Mouse (Mus musculus): ENCODE data around the gene Wdr63. TPM values are rescaled to one million over a fixed set of nuclear protein-coding genes. Genes with fewer than 3 reads are reported as not detected.

The Wdr63 gene
- polyA plus RNA-seq, 1 experiment from 2014 or later, result 3.5 TPM

- Histone ChIP-seq H3K27me3 (ENCODE audit: control insufficient read depth, insufficient read depth, low read depth, low read length) (no peaks in the 10 kb centered on the region), H3K36me3 (ENCODE audit: control insufficient read depth, insufficient read depth, low read length) (no peaks in the 10 kb centered on the region), H3K27ac (ENCODE audit: low read length) (no peak overlapping the region), H3K9me3 (ENCODE audit: control insufficient read depth, low read length) (no peaks in the 10 kb centered on the region), H3K9ac (ENCODE audit: low read length) (no peak overlapping the region), H3K4me3 (ENCODE audit: low read length) (no peak overlapping the region), H3K4me2 (ENCODE audit: low read depth, low read length) (no peak overlapping the region), H3K4me1 (replicated peaks; ENCODE audit: control insufficient read depth, insufficient read depth, low read length) (no peaks in the 10 kb centered on the region)
- 74% methylated on average over 9 of the region's 9 CpGs for WGBS
- ATAC-seq (ENCODE audit: low read depth), result no peak
These were observed 26.9 kb upstream of the Wdr63 start for GRCm38 (mm10) chr3:146134834-146135233.

DNA sequence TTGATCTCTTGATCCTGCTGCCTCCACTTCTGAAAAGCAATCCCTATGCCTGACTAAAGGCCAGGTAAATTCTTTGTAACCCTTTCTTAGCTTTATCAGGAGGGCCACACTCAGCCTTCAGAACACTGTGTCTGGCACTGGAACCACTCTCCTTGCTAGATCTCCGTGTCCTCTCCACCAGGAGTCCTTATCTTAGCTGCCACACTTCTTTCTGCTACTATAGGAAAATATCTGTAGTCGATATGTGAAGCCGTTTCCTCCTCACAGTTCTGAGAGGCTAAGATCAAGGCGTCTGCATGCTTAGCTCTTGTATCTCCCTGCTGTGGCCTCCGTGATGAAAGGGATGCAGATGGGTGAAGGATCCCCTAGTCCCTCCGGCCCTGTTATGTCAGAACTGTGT, 19.3 kb upstream of the Wdr63 start:
- H3K4me1 ChIP-seq (replicated peaks; ENCODE audit: control insufficient read depth, insufficient read depth, low read length), result no peaks in the 10 kb centered on the region
- no peak overlapping the region for H3K4me3 ChIP-seq (ENCODE audit: low read length)
- no peaks in the 10 kb centered on the region for H3K27me3 ChIP-seq (ENCODE audit: control insufficient read depth, insufficient read depth, low read depth, low read length)
- 40% methylated on average over 6 of the region's 6 CpGs for WGBS
- no peak for ATAC-seq (ENCODE audit: low read depth)
- no peak overlapping the region for H3K27ac ChIP-seq (ENCODE audit: low read length)
- H3K9me3 ChIP-seq (ENCODE audit: control insufficient read depth, low read length), result no peaks in the 10 kb centered on the region
- no peaks in the 10 kb centered on the region for H3K36me3 ChIP-seq (ENCODE audit: control insufficient read depth, insufficient read depth, low read length)
- H3K4me2 ChIP-seq (ENCODE audit: low read depth, low read length), result no peak overlapping the region
- no peak overlapping the region for H3K9ac ChIP-seq (ENCODE audit: low read length)

- WGBS, result 51% methylated on average over 9 of the region's 9 CpGs
- 0 out of 2 replicates have a peak, but pooled peaks have one; percentile 60 for ATAC-seq (ENCODE audit: low read depth)
These were observed 15.5 kb upstream of the Wdr63 start for GRCm38 (mm10) chr3:146123464-146123825.

GRCm38 (mm10) chr3:146122807-146123463, 15.0 kb upstream of the Wdr63 start:
- no peaks in the 10 kb centered on the region for H3K36me3 ChIP-seq (ENCODE audit: control insufficient read depth, insufficient read depth, low read length)
- H3K9ac ChIP-seq (ENCODE audit: low read length), result no peak overlapping the region
- no peak overlapping the region for H3K4me2 ChIP-seq (ENCODE audit: low read depth, low read length)
- ATAC-seq (ENCODE audit: low read depth), result no peak
- WGBS, result 68% methylated on average over 8 of the region's 8 CpGs
- H3K4me3 ChIP-seq (ENCODE audit: low read length), result no peak overlapping the region
- peaks cover 3% of the 10 kb centered on the region; the same call in 1 of the 2 replicates for H3K4me1 ChIP-seq (replicated peaks; ENCODE audit: control insufficient read depth, insufficient read depth, low read length)
- no peak overlapping the region for H3K27ac ChIP-seq (ENCODE audit: low read length)
- H3K27me3 ChIP-seq (ENCODE audit: control insufficient read depth, insufficient read depth, low read depth, low read length), result peaks cover 8% of the 10 kb centered on the region
- H3K9me3 ChIP-seq (ENCODE audit: control insufficient read depth, low read length), result no peaks in the 10 kb centered on the region

More at GRCm38 (mm10) chr3:146123464-146123825, 15.5 kb upstream of the Wdr63 start:
- H3K27me3 ChIP-seq (ENCODE audit: control insufficient read depth, insufficient read depth, low read depth, low read length), result peaks cover 3% of the 10 kb centered on the region; the same call in 1 of the 2 replicates
- no peak overlapping the region for H3K4me2 ChIP-seq (ENCODE audit: low read depth, low read length)
- no peak overlapping the region for H3K27ac ChIP-seq (ENCODE audit: low read length)
- H3K36me3 ChIP-seq (ENCODE audit: control insufficient read depth, insufficient read depth, low read length), result no peaks in the 10 kb centered on the region
- H3K4me1 ChIP-seq (replicated peaks; ENCODE audit: control insufficient read depth, insufficient read depth, low read length), result peaks cover 3% of the 10 kb centered on the region; the same call in 1 of the 2 replicates
- no peak overlapping the region for H3K9ac ChIP-seq (ENCODE audit: low read length)
- no peaks in the 10 kb centered on the region for H3K9me3 ChIP-seq (ENCODE audit: control insufficient read depth, low read length)
- no peak overlapping the region for H3K4me3 ChIP-seq (ENCODE audit: low read length)

GRCm38 (mm10) chr3:146122125-146122420, 14.1 kb upstream of the Wdr63 start:
- no peak for ATAC-seq (ENCODE audit: low read depth)
- Histone ChIP-seq H3K27me3 (ENCODE audit: control insufficient read depth, insufficient read depth, low read depth, low read length) (peaks cover 16% of the 10 kb centered on the region), H3K9ac (ENCODE audit: low read length) (no peak overlapping the region), H3K4me3 (ENCODE audit: low read length) (no peak overlapping the region), H3K9me3 (ENCODE audit: control insufficient read depth, low read length) (no peaks in the 10 kb centered on the region), H3K27ac (ENCODE audit: low read length) (no peak overlapping the region), H3K4me1 (replicated peaks; ENCODE audit: control insufficient read depth, insufficient read depth, low read length) (peaks cover 3% of the 10 kb centered on the region; the same call in 1 of the 2 replicates), H3K36me3 (ENCODE audit: control insufficient read depth, insufficient read depth, low read length) (no peaks in the 10 kb centered on the region), H3K4me2 (ENCODE audit: low read depth, low read length) (no peak overlapping the region)
- WGBS, result 51% methylated on average over 3 of the region's 3 CpGs

- peak overlapping the region; percentile 26 for H3K4me2 ChIP-seq (ENCODE audit: low read depth, low read length)
- peak overlapping the region; percentile 21; the same call in 1 of the 2 replicates for H3K9ac ChIP-seq (ENCODE audit: low read length)
- no peaks in the 10 kb centered on the region for H3K36me3 ChIP-seq (ENCODE audit: control insufficient read depth, insufficient read depth, low read length)
- H3K4me1 ChIP-seq (replicated peaks; ENCODE audit: control insufficient read depth, insufficient read depth, low read length), result peaks cover 3% of the 10 kb centered on the region; the same call in 1 of the 2 replicates
- WGBS, result 10% methylated on average over 25 of the region's 25 CpGs
- ATAC-seq (ENCODE audit: low read depth), result peak; percentile 54; the same call in 1 of the 2 replicates
- peak overlapping the region; percentile 6 for H3K4me3 ChIP-seq (ENCODE audit: low read length)
- H3K9me3 ChIP-seq (ENCODE audit: control insufficient read depth, low read length), result no peaks in the 10 kb centered on the region
- H3K27me3 ChIP-seq (ENCODE audit: control insufficient read depth, insufficient read depth, low read depth, low read length), result peaks cover 18% of the 10 kb centered on the region
- H3K27ac ChIP-seq (ENCODE audit: low read length), result no peak overlapping the region
These were observed 13.6 kb upstream of the Wdr63 start for GRCm38 (mm10) chr3:146121310-146122124.

DNA sequence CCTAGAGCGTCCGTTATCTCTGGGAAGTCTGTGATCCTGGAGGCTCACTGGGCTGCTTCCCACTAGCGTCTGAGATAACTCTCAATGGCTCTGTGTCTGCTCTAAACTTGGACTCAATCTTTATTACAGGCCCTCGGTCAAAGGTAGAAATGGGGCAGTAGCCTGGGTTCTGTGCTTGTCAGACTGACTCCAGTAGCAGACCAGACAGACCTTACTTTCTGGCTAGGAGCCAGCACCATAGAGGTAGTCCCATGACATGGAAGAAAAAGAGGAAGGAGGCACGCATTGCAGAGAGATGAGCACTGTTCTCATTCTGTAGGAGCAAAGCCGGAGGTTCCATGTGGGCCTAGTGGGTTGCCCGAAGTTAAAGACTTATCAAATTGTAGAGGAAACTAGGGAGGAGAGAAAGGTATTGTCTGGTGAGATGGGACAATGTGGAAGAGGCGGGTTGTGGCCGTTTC, 10.1 kb upstream of the Wdr63 start:
- Histone ChIP-seq H3K9ac (ENCODE audit: low read length) (no peak overlapping the region), H3K27ac (ENCODE audit: low read length) (no peak overlapping the region), H3K4me1 (replicated peaks; ENCODE audit: control insufficient read depth, insufficient read depth, low read length) (peaks cover 3% of the 10 kb centered on the region; the same call in 1 of the 2 replicates), H3K4me2 (ENCODE audit: low read depth, low read length) (no peak overlapping the region; the same call in 1 of the 2 replicates), H3K27me3 (ENCODE audit: control insufficient read depth, insufficient read depth, low read depth, low read length) (peaks cover 18% of the 10 kb centered on the region), H3K4me3 (ENCODE audit: low read length) (no peak overlapping the region), H3K36me3 (ENCODE audit: control insufficient read depth, insufficient read depth, low read length) (no peaks in the 10 kb centered on the region), H3K9me3 (ENCODE audit: control insufficient read depth, low read length) (no peaks in the 10 kb centered on the region)
- no peak for ATAC-seq (ENCODE audit: low read depth)
- 56% methylated on average over 9 of the region's 9 CpGs for WGBS

GRCm38 (mm10) chr3:146117258-146117996, 9.5 kb upstream of the Wdr63 start, which contains the start of gene Mcoln3:
Gene Mcoln3, plus strand, starts transcription at chr3:146117450.
- WGBS, result 11% methylated on average over 35 of the region's 35 CpGs
- Histone ChIP-seq H3K9ac (ENCODE audit: low read length) (peak within 1 kb of the TSS; percentile 39; the same call in 1 of the 2 replicates), H3K9me3 (ENCODE audit: control insufficient read depth, low read length) (no peaks in the 10 kb centered on the region), H3K27me3 (ENCODE audit: control insufficient read depth, insufficient read depth, low read depth, low read length) (peaks cover 18% of the 10 kb centered on the region), H3K36me3 (ENCODE audit: control insufficient read depth, insufficient read depth, low read length) (no peaks in the 10 kb centered on the region), H3K27ac (ENCODE audit: low read length) (no peak within 1 kb of the TSS), H3K4me1 (replicated peaks; ENCODE audit: control insufficient read depth, insufficient read depth, low read length) (peaks cover 3% of the 10 kb centered on the region; the same call in 1 of the 2 replicates), H3K4me3 (ENCODE audit: low read length) (peak within 1 kb of the TSS; percentile 43), H3K4me2 (ENCODE audit: low read depth, low read length) (peak within 1 kb of the TSS; percentile 62)
- ATAC-seq (ENCODE audit: low read depth), result peak; percentile 54

- WGBS, result 61% methylated on average over 6 of the region's 6 CpGs
- Histone ChIP-seq H3K27ac (ENCODE audit: low read length) (no peak overlapping the region), H3K9ac (ENCODE audit: low read length) (no peak overlapping the region), H3K36me3 (ENCODE audit: control insufficient read depth, insufficient read depth, low read length) (no peaks in the 10 kb centered on the region), H3K4me3 (ENCODE audit: low read length) (no peak overlapping the region), H3K27me3 (ENCODE audit: control insufficient read depth, insufficient read depth, low read depth, low read length) (peaks cover 2% of the 10 kb centered on the region; the same call in 1 of the 2 replicates), H3K9me3 (ENCODE audit: control insufficient read depth, low read length) (no peaks in the 10 kb centered on the region), H3K4me1 (replicated peaks; ENCODE audit: control insufficient read depth, insufficient read depth, low read length) (peaks cover 3% of the 10 kb centered on the region), H3K4me2 (ENCODE audit: low read depth, low read length) (no peak overlapping the region)
- ATAC-seq (ENCODE audit: low read depth), result no peak
These were observed 3.0 kb upstream of the Wdr63 start for GRCm38 (mm10) chr3:146110916-146111315.
